Mouse (Mus musculus): Measurements from ENCODE around the gene Palm2. TPM values are rescaled to one million over a fixed set of nuclear protein-coding genes. Genes with fewer than 3 reads are reported as not detected.

The Palm2 gene
- total and polyA plus RNA-seq, 3 experiments: not detected

- H3K9ac ChIP-seq (ENCODE audit: control insufficient read depth, low read depth, low read length, poor library complexity, severe bottlenecking): no peak overlapping the region
- no peak for DNase-seq (ENCODE audit: low read depth, low spot score)
- H3K27ac ChIP-seq (ENCODE audit: control insufficient read depth, low read depth, low read length): no peak overlapping the region
- no peak for TF ChIP-seq UBTF (IDR thresholded peaks at IDR 0.05; ENCODE audit: borderline replicate concordance, insufficient read depth, low read depth, low read length)
- TF ChIP-seq SMC3 (IDR thresholded peaks at IDR 0.05; ENCODE audit: low read depth, low read length): no peak
- TF ChIP-seq MAX (IDR thresholded peaks at IDR 0.05; ENCODE audit: low read length): no peak
- TF ChIP-seq MEF2A (IDR thresholded peaks at IDR 0.05; ENCODE audit: extremely low read depth, insufficient replicate concordance, low read depth, low read length, poor library complexity, severe bottlenecking): no peak
- no peak for TF ChIP-seq MYB (IDR thresholded peaks at IDR 0.05; ENCODE audit: low read depth, low read length)
- TF ChIP-seq EP300 (IDR thresholded peaks at IDR 0.05; ENCODE audit: low read depth in 1 of 2, low read length in 2 of 2): no peak
- TF ChIP-seq MXI1 (IDR thresholded peaks at IDR 0.05; ENCODE audit: low read depth, low read length): no peak
- no peak for TF ChIP-seq ETS1 (IDR thresholded peaks at IDR 0.05; ENCODE audit: low read depth, low read length)
- TF ChIP-seq E2F4 (IDR thresholded peaks at IDR 0.05; ENCODE audit: borderline replicate concordance, low read depth, low read length): no peak
- no peak for TF ChIP-seq TAL1 (IDR thresholded peaks at IDR 0.05; ENCODE audit: low read length)
- TF ChIP-seq TCF12 (IDR thresholded peaks at IDR 0.05; ENCODE audit: low read depth, low read length): no peak
- TF ChIP-seq RCOR1 (IDR thresholded peaks at IDR 0.05; ENCODE audit: low read depth, low read length): no peak
- TF ChIP-seq POLR2A (IDR thresholded peaks at IDR 0.05; ENCODE audit: control insufficient read depth in 1 of 2, insufficient read depth in 1 of 2, low read depth in 1 of 2, low read length in 2 of 2, poor library complexity in 1 of 2): no peak
- no peaks in the 10 kb centered on the region for H3K36me3 ChIP-seq (ENCODE audit: control insufficient read depth in 1 of 2, insufficient read depth in 2 of 2, low read length in 2 of 2)
- no peaks in the 10 kb centered on the region for H3K9me3 ChIP-seq (replicated peaks; ENCODE audit: insufficient read depth, low read length)
- peaks cover 5 to 9% of the 10 kb centered on the region in 2 experiments; a peak in 3 of 4 replicates for H3K27me3 ChIP-seq (ENCODE audit: control insufficient read depth in 1 of 2, insufficient read depth in 2 of 2, low read length in 2 of 2)
- no peak overlapping the region for H3K4me3 ChIP-seq (ENCODE audit: control insufficient read depth in 1 of 2, insufficient read depth in 1 of 2, low read depth in 2 of 2, low read length in 2 of 2)
- no peaks in the 10 kb centered on the region for H3K79me2 ChIP-seq (ENCODE audit: control insufficient read depth, insufficient read depth, low read length, poor library complexity)
- no peaks in the 10 kb centered on the region for H3K4me1 ChIP-seq (ENCODE audit: control insufficient read depth in 1 of 2, insufficient read depth in 2 of 2, low read length in 2 of 2)
Measured at GRCm38 (mm10) chr4:57660470-57660869, 226.4 kb downstream of the Palm2 start.

DNA sequence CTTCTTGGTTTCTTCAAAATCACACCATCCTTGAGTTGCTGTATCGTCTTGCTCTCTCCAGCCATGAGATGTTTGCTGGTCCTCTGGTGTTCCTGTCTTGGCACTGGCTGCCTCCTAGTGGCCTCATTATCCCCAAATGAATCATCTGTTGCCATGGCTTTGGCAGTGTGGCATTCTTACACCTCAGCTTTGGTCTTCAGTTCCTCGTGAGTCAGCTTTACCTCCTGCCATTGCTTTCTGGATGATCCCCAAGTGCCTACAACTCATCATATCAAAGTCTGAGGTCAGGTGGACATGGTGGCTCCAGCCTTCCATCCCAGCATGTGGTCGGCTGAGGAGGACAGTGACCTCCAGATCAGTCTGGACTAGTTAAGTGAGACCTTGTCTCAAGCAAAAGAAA is 232.1 kb downstream of the Palm2 start:
- no peak for DNase-seq (ENCODE audit: low read depth, low spot score)
- no peak overlapping the region for H3K9ac ChIP-seq (ENCODE audit: control insufficient read depth, low read depth, low read length, poor library complexity, severe bottlenecking)
- H3K9me3 ChIP-seq (replicated peaks; ENCODE audit: insufficient read depth, low read length): no peaks in the 10 kb centered on the region
- no peaks in the 10 kb centered on the region for H3K79me2 ChIP-seq (ENCODE audit: control insufficient read depth, insufficient read depth, low read length, poor library complexity)
- no peak overlapping the region for H3K27ac ChIP-seq (ENCODE audit: control insufficient read depth, low read depth, low read length)
- no peaks in the 10 kb centered on the region for H3K36me3 ChIP-seq (ENCODE audit: control insufficient read depth in 1 of 2, insufficient read depth in 2 of 2, low read length in 2 of 2)
- peaks cover 11 to 14% of the 10 kb centered on the region in 2 experiments for H3K27me3 ChIP-seq (ENCODE audit: control insufficient read depth in 1 of 2, insufficient read depth in 2 of 2, low read length in 2 of 2)
- no peaks in the 10 kb centered on the region for H3K4me1 ChIP-seq (ENCODE audit: control insufficient read depth in 1 of 2, insufficient read depth in 2 of 2, low read length in 2 of 2)
- TF ChIP-seq MAZ (IDR thresholded peaks at IDR 0.05; ENCODE audit: low read depth, low read length): no peak
- TF ChIP-seq NELFE (IDR thresholded peaks at IDR 0.05; ENCODE audit: low read depth, low read length): no peak
- no peak for TF ChIP-seq MAFK (IDR thresholded peaks at IDR 0.05; ENCODE audit: borderline replicate concordance, low read depth, low read length)
- no peak for TF ChIP-seq ELF1 (IDR thresholded peaks at IDR 0.05; ENCODE audit: low read depth, low read length)
- TF ChIP-seq GABPA (IDR thresholded peaks at IDR 0.05; ENCODE audit: low read depth, low read length): no peak
- TF ChIP-seq KAT2A (conservative IDR thresholded peaks at IDR 0.05; ENCODE audit: low read depth, low read length): no peak
- no peak for TF ChIP-seq BHLHE40 (IDR thresholded peaks at IDR 0.05; ENCODE audit: borderline replicate concordance, low read depth, low read length)
- no peak for TF ChIP-seq MYC (IDR thresholded peaks at IDR 0.05; ENCODE audit: low read depth, low read length)
- no peak for TF ChIP-seq POLR2A (IDR thresholded peaks at IDR 0.05; ENCODE audit: control insufficient read depth in 1 of 2, insufficient read depth in 1 of 2, low read depth in 1 of 2, low read length in 2 of 2, poor library complexity in 1 of 2)
- TF ChIP-seq USF1 (IDR thresholded peaks at IDR 0.05; ENCODE audit: low read depth, low read length): no peak
- no peak for TF ChIP-seq POLR2AphosphoS5 (IDR thresholded peaks at IDR 0.05; ENCODE audit: borderline replicate concordance, low read depth, low read length)
- H3K4me3 ChIP-seq (ENCODE audit: control insufficient read depth in 1 of 2, insufficient read depth in 1 of 2, low read depth in 2 of 2, low read length in 2 of 2): no peak overlapping the region

Measured in MEL (cell line).